8 mouse cellular contexts compared by ENCODE assay signal in the genomic region with DNA sequence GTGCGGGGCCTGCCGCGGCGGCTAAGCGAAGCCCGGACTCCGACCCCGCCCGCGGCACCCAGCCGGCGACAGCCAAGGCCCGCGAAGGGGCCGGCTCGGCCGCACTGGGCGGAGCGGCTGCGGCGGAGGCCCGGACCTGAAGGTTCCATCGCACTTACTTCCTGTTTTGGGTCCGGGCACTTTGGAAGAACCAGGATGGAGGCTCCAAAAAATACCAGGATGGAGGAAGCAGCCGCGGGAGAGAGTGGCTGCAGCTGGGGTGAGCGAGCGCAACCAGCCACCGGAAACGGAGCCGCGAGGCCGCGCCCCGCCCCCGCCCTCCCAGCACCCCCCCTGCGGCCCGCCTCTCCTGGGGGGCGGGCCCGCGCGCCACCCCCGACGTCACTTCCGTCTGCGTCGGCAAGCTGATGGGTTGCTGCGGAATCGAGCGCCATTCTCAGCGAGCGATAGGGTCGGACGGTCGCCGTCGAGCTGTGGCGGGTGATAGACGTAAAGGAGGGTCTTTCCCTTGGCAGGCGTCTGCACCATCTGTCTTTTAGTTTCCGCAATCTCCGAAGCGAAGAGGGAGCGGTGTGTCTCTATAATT. TPM values are rescaled to one million over a fixed set of nuclear protein-coding genes. Genes with fewer than 3 reads are reported as not detected.
A peak's percentile ranks its signal among the peaks of the same experiment; 100 is the strongest.
DNase-seq lines count a peak whose midpoint lies in the region; ATAC-seq and TF ChIP-seq lines count a peak whose summit lies in the region.

TSS of gene Dmtf1 (minus strand) at position 321 of the 586 bp plus-strand sequence.

- H3K36me3 ChIP-seq in embryonic facial prominence, embryonic 13.5 days = 0 out of 2 replicates have a peak, but pooled peaks cover 9% of the 10 kb centered on the region
- H3K36me3 ChIP-seq in kidney, adult 2 months (ENCODE audit: control insufficient read depth, insufficient read depth, low read length) = no peaks in the 10 kb centered on the region
- H3K36me3 ChIP-seq in limb, embryonic 12.5 days = peaks cover 13% of the 10 kb centered on the region; the same call in 1 of the 2 replicates
- H3K36me3 ChIP-seq in midbrain, embryonic 15.5 days (replicated peaks) = no peaks in the 10 kb centered on the region
- no peaks in the 10 kb centered on the region for H3K36me3 ChIP-seq in spleen, adult 2 months (ENCODE audit: control insufficient read depth, insufficient read depth, low read length)

- H3K9ac ChIP-seq in embryonic facial prominence, embryonic 13.5 days = peak within 1 kb of the TSS; percentile 97
- H3K9ac ChIP-seq in limb, embryonic 12.5 days (replicated peaks) = peak within 1 kb of the TSS; percentile 98
- H3K9ac ChIP-seq in midbrain, embryonic 15.5 days = peak within 1 kb of the TSS; percentile 94

- peak; percentile 97 for TF ChIP-seq POLR2A in kidney, adult 2 months (IDR thresholded peaks at IDR 0.05; ENCODE audit: low read depth, low read length)
- TF ChIP-seq POLR2A in spleen, adult 2 months (IDR thresholded peaks at IDR 0.05; ENCODE audit: low read depth, low read length) = peak; percentile 95

- H3K9me3 ChIP-seq in embryonic facial prominence, embryonic 13.5 days = no peaks in the 10 kb centered on the region
- no peaks in the 10 kb centered on the region for H3K9me3 ChIP-seq in limb, embryonic 12.5 days
- no peaks in the 10 kb centered on the region for H3K9me3 ChIP-seq in midbrain, embryonic 15.5 days

- WGBS in embryonic facial prominence, embryonic 13.5 days = under 1% methylated on average over 62 of the region's 64 CpGs
- under 1% methylated on average over 64 of the region's 64 CpGs for WGBS in kidney, adult 2 months
- WGBS in limb, embryonic 12.5 days = under 1% methylated on average over 64 of the region's 64 CpGs
- under 1% methylated on average over 56 of the region's 64 CpGs for WGBS in midbrain, embryonic 15.5 days
- WGBS in spleen, adult 2 months = 1% methylated on average over 63 of the region's 64 CpGs

- H3K4me3 ChIP-seq in embryonic facial prominence, embryonic 13.5 days = peak within 1 kb of the TSS; percentile 89
- peak within 1 kb of the TSS; percentile 100 for H3K4me3 ChIP-seq in kidney, adult 2 months (ENCODE audit: insufficient read depth, low read depth, low read length)
- peak within 1 kb of the TSS; percentile 93 for H3K4me3 ChIP-seq in limb, embryonic 12.5 days (replicated peaks)
- peak within 1 kb of the TSS; percentile 98 for H3K4me3 ChIP-seq in midbrain, embryonic 15.5 days
- peak within 1 kb of the TSS; percentile 89 for H3K4me3 ChIP-seq in spleen, adult 2 months (ENCODE audit: extremely low read depth, insufficient read depth, insufficient read length)

- TF ChIP-seq CTCF in kidney, adult 2 months (conservative IDR thresholded peaks at IDR 0.05; ENCODE audit: insufficient read depth, insufficient read length, low read depth, low read length) = no peak
- no peak for TF ChIP-seq CTCF in spleen, adult 2 months (IDR thresholded peaks at IDR 0.05; ENCODE audit: extremely low read depth, insufficient read depth, insufficient read length, insufficient replicate concordance)

- peaks cover 13% of the 10 kb centered on the region for H3K4me1 ChIP-seq in embryonic facial prominence, embryonic 13.5 days
- peaks cover 8% of the 10 kb centered on the region; the same call in 1 of the 2 replicates for H3K4me1 ChIP-seq in kidney, adult 2 months (ENCODE audit: control insufficient read depth, insufficient read depth, low read length)
- peaks cover 8% of the 10 kb centered on the region; the same call in 1 of the 2 replicates for H3K4me1 ChIP-seq in limb, embryonic 12.5 days (replicated peaks)
- peaks cover 24% of the 10 kb centered on the region for H3K4me1 ChIP-seq in midbrain, embryonic 15.5 days
- peaks cover 4% of the 10 kb centered on the region; the same call in 1 of the 2 replicates for H3K4me1 ChIP-seq in spleen, adult 2 months (ENCODE audit: control insufficient read depth, insufficient read depth, insufficient read length)

- DNase-seq in 3134 (ENCODE audit: extremely low read depth, insufficient read length, low spot score) = peak; percentile 92
- peak; percentile 89 to 93 for DNase-seq in adrenal gland, postnatal 36 days
- DNase-seq in heart, adult 18-20 months = peak; percentile 90 to 94
- DNase-seq in kidney, adult 2 months = peak; percentile 95
- DNase-seq in spleen, adult 2 months (ENCODE audit: low read depth in 1 of 2, low spot score in 2 of 2) = peak; percentile 81 to 83

- peak; percentile 94 for ATAC-seq in embryonic facial prominence, embryonic 13.5 days (ENCODE audit: insufficient number of reproducible peaks, insufficient read depth, low FRiP score, low TSS enrichment, low read depth)
- ATAC-seq in limb, embryonic 12.5 days (ENCODE audit: insufficient number of reproducible peaks, insufficient read depth, low FRiP score, low TSS enrichment, low read depth) = peak; percentile 95
- ATAC-seq in midbrain, embryonic 15.5 days (replicated peaks) = peak; percentile 97

- H3K27me3 ChIP-seq in embryonic facial prominence, embryonic 13.5 days = no peaks in the 10 kb centered on the region
- no peaks in the 10 kb centered on the region for H3K27me3 ChIP-seq in kidney, adult 2 months (replicated peaks; ENCODE audit: control insufficient read depth, insufficient read depth, low read length)
- no peaks in the 10 kb centered on the region for H3K27me3 ChIP-seq in limb, embryonic 12.5 days
- no peaks in the 10 kb centered on the region for H3K27me3 ChIP-seq in midbrain, embryonic 15.5 days (replicated peaks)
- no peaks in the 10 kb centered on the region for H3K27me3 ChIP-seq in spleen, adult 2 months (ENCODE audit: control insufficient read depth, insufficient read depth, low read length)

- peak within 1 kb of the TSS; percentile 100 for H3K27ac ChIP-seq in embryonic facial prominence, embryonic 13.5 days
- peak within 1 kb of the TSS; percentile 95 for H3K27ac ChIP-seq in kidney, adult 2 months (ENCODE audit: insufficient read depth, low read depth, low read length)
- peak within 1 kb of the TSS; percentile 100 for H3K27ac ChIP-seq in limb, embryonic 12.5 days
- H3K27ac ChIP-seq in midbrain, embryonic 15.5 days = peak within 1 kb of the TSS; percentile 99
- peak within 1 kb of the TSS; percentile 88 for H3K27ac ChIP-seq in spleen, adult 2 months (ENCODE audit: insufficient read depth, low read length)

- peak within 1 kb of the TSS; percentile 69 for H3K4me2 ChIP-seq in embryonic facial prominence, embryonic 13.5 days
- peak within 1 kb of the TSS; percentile 68 for H3K4me2 ChIP-seq in limb, embryonic 12.5 days
- H3K4me2 ChIP-seq in midbrain, embryonic 15.5 days = peak within 1 kb of the TSS; percentile 59

RNA-seq across cellular contexts. Expression of gene Dmtf1, which starts in this region (rescaled TPM):
- 10 to 100 TPM; 26.2 to 27.1 TPM for total RNA-seq in adrenal gland, postnatal 36 days (2021)
- polyA plus RNA-seq in embryonic facial prominence, embryonic 13.5 days (2015; fragmentation: Nextera tagmentation; extraction: Ambion mirVana) = 53.1 and 62.1 TPM in 2 replicates
- 10 to 100 TPM; 10.1 to 12.3 TPM for total RNA-seq in heart, adult 18-20 months (2021)
- polyA plus RNA-seq in kidney, adult 2 months (2012; rRNA removed) = 9.1 and 10.5 TPM in 2 replicates
- 64.4 and 66.9 TPM in 2 replicates for polyA plus RNA-seq in limb, embryonic 12.5 days (2016; fragmentation: Nextera tagmentation; extraction: Ambion mirVana)
- polyA plus RNA-seq in midbrain, embryonic 15.5 days (2015; fragmentation: Nextera tagmentation; extraction: Ambion mirVana) = 60.6 and 63.5 TPM in 2 replicates
- polyA plus RNA-seq in spleen, adult 2 months (2012; rRNA removed) = 8.0 and 9.0 TPM in 2 replicates

Comparison
In these comparisons a context has a peak if more than half of its experiments do, and no peak if none do; other contexts are left out.
1. Peak in every context shown above with its lines: DNase-seq, ATAC-seq, H3K4me3 ChIP-seq and H3K27ac ChIP-seq.